In the genomic region with DNA sequence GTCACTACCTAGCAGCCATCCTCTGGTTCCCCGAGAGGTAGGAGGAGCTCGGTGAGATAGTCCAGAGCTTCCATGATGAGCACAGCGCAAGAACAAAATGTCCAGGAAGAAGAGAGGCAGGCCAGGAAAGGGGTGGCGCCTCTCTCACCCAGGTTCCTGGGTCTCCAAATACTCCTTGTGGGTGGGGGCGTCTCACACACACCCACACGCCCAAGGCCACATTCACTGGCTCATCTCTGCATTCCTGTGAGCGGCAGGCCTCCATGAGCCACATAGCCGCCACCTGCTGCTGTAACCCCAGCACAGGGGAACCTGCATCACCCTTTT, we compare ENCODE assay signal across 9 mouse cellular contexts. TPM values are rescaled to one million over a fixed set of nuclear protein-coding genes. Genes with fewer than 3 reads are reported as not detected.
A peak's percentile ranks its signal among the peaks of the same experiment; 100 is the strongest.
DNase-seq lines count a peak whose midpoint lies in the region; ATAC-seq lines count a peak whose summit lies in the region.
"Had no signal": no experiment of that assay in that cellular context is flagged by ENCODE, and none has a peak within 500 bp of the region (broad histone marks: within the 10 kb centered on the region; RNA-seq: fewer than 3 reads in every experiment).

No protein-coding gene starts in this region.

- peak; percentile 30; the same call in 1 of the 2 replicates for ATAC-seq in kidney, embryonic 14.5 days (ENCODE audit: low FRiP score, low TSS enrichment)
- ATAC-seq in embryonic facial prominence, embryonic 11.5 days (replicated peaks; ENCODE audit: insufficient number of reproducible peaks, low FRiP score, low TSS enrichment, low read depth), result peak; percentile 40
- peak; percentile 9; the same call in 1 of the 2 replicates for ATAC-seq in hindbrain, embryonic 14.5 days (ENCODE audit: low FRiP score)
- ATAC-seq in midbrain, embryonic 16.5 days, result peak; percentile 15

- H3K9ac ChIP-seq in kidney, embryonic 14.5 days (ENCODE audit: low read depth, low read length), result 0 out of 2 replicates have a peak overlapping the region, but pooled peaks have one; percentile 55
- H3K9ac ChIP-seq in embryonic facial prominence, embryonic 11.5 days (replicated peaks; ENCODE audit: low read length), result peak overlapping the region; percentile 52
- peak overlapping the region; percentile 80 for H3K9ac ChIP-seq in hindbrain, embryonic 14.5 days
- peak overlapping the region; percentile 84 for H3K9ac ChIP-seq in midbrain, embryonic 16.5 days (ENCODE audit: low read depth, low read length)

- no peaks in the 10 kb centered on the region for H3K9me3 ChIP-seq in kidney, embryonic 14.5 days (ENCODE audit: control insufficient read depth, low read length)
- no peaks in the 10 kb centered on the region for H3K9me3 ChIP-seq in embryonic facial prominence, embryonic 11.5 days (replicated peaks; ENCODE audit: control insufficient read depth, low read length)
- no peaks in the 10 kb centered on the region for H3K9me3 ChIP-seq in hindbrain, embryonic 14.5 days (ENCODE audit: control insufficient read depth, low read length)
- no peaks in the 10 kb centered on the region for H3K9me3 ChIP-seq in midbrain, embryonic 16.5 days (replicated peaks; ENCODE audit: control insufficient read depth, low read length, poor library complexity, severe bottlenecking)

- DNase-seq in kidney, postnatal 4 days, result no peak
- no peak for DNase-seq in embryonic facial prominence, embryonic 11.5 days (ENCODE audit: low spot score)
- no peak for DNase-seq in hindbrain, embryonic 14.5 days (ENCODE audit: low spot score)
- DNase-seq in embryo, embryonic 10.5 days (ENCODE audit: low spot score), result no peak
- no peak for DNase-seq in left cerebral cortex, adult 11 months (ENCODE audit: low spot score)
- DNase-seq in adipocyte (ENCODE audit: low spot score), result no peak

- peak overlapping the region; percentile 100 for H3K4me2 ChIP-seq in kidney, embryonic 14.5 days (replicated peaks; ENCODE audit: low read depth, low read length)
- peak overlapping the region; percentile 99 for H3K4me2 ChIP-seq in embryonic facial prominence, embryonic 11.5 days (ENCODE audit: low read depth, low read length)
- peak overlapping the region; percentile 87 for H3K4me2 ChIP-seq in hindbrain, embryonic 14.5 days (replicated peaks)
- H3K4me2 ChIP-seq in midbrain, embryonic 16.5 days (ENCODE audit: low read length), result peak overlapping the region; percentile 79

- 15% methylated on average over 8 of the region's 8 CpGs for WGBS in kidney, embryonic 14.5 days
- WGBS in embryonic facial prominence, embryonic 11.5 days, result 9% methylated on average over 8 of the region's 8 CpGs
- WGBS in hindbrain, embryonic 14.5 days, result 17% methylated on average over 8 of the region's 8 CpGs
- WGBS in midbrain, embryonic 16.5 days, result 7% methylated on average over 8 of the region's 8 CpGs

- H3K27me3 ChIP-seq in kidney, embryonic 14.5 days (ENCODE audit: control insufficient read depth, insufficient read depth, low read length), result peaks cover 31% of the 10 kb centered on the region
- H3K27me3 ChIP-seq in embryonic facial prominence, embryonic 11.5 days (ENCODE audit: control insufficient read depth, insufficient read depth, low read length), result peaks cover 24% of the 10 kb centered on the region
- H3K27me3 ChIP-seq in hindbrain, embryonic 14.5 days (ENCODE audit: control insufficient read depth, insufficient read depth, low read length), result no peaks in the 10 kb centered on the region; the same call in 1 of the 2 replicates
- no peaks in the 10 kb centered on the region for H3K27me3 ChIP-seq in midbrain, embryonic 16.5 days (ENCODE audit: control insufficient read depth, insufficient read depth, low read depth, low read length)

- no peak overlapping the region for H3K27ac ChIP-seq in kidney, embryonic 14.5 days (ENCODE audit: low read depth, low read length)
- no peak overlapping the region for H3K27ac ChIP-seq in embryonic facial prominence, embryonic 11.5 days (replicated peaks; ENCODE audit: low read depth, low read length)
- H3K27ac ChIP-seq in hindbrain, embryonic 14.5 days, result peak overlapping the region; percentile 89
- H3K27ac ChIP-seq in midbrain, embryonic 16.5 days (ENCODE audit: low read length), result peak overlapping the region; percentile 91
- H3K27ac ChIP-seq: macrophage had no signal

- H3K4me1 ChIP-seq in kidney, embryonic 14.5 days (ENCODE audit: control insufficient read depth, insufficient read depth, low read length), result no peaks in the 10 kb centered on the region
- no peaks in the 10 kb centered on the region; the same call in 1 of the 2 replicates for H3K4me1 ChIP-seq in embryonic facial prominence, embryonic 11.5 days (ENCODE audit: control insufficient read depth, insufficient read depth, low read length)
- H3K4me1 ChIP-seq in hindbrain, embryonic 14.5 days (replicated peaks; ENCODE audit: control insufficient read depth, insufficient read depth, low read length), result peaks cover 24% of the 10 kb centered on the region
- H3K4me1 ChIP-seq in midbrain, embryonic 16.5 days (ENCODE audit: control insufficient read depth, insufficient read depth, low read length), result peaks cover 25% of the 10 kb centered on the region

- H3K36me3 ChIP-seq in kidney, embryonic 14.5 days (ENCODE audit: control insufficient read depth, insufficient read depth, low read length), result no peaks in the 10 kb centered on the region
- H3K36me3 ChIP-seq in embryonic facial prominence, embryonic 11.5 days (replicated peaks; ENCODE audit: control insufficient read depth, insufficient read depth, low read depth, low read length), result no peaks in the 10 kb centered on the region
- H3K36me3 ChIP-seq in hindbrain, embryonic 14.5 days (replicated peaks; ENCODE audit: control insufficient read depth, insufficient read depth), result no peaks in the 10 kb centered on the region
- no peaks in the 10 kb centered on the region for H3K36me3 ChIP-seq in midbrain, embryonic 16.5 days (ENCODE audit: control insufficient read depth, insufficient read depth, low read length)

- peak overlapping the region; percentile 59 for H3K4me3 ChIP-seq in kidney, embryonic 14.5 days (ENCODE audit: low read length)
- peak overlapping the region; percentile 60 for H3K4me3 ChIP-seq in embryonic facial prominence, embryonic 11.5 days (ENCODE audit: low read depth, low read length)
- peak overlapping the region; percentile 77 for H3K4me3 ChIP-seq in hindbrain, embryonic 14.5 days (replicated peaks; ENCODE audit: low read length)
- peak overlapping the region; percentile 78 for H3K4me3 ChIP-seq in midbrain, embryonic 16.5 days (ENCODE audit: low read depth, low read length)

RNA-seq across cellular contexts. Expression of gene Tunar, which starts 2.4 kb away (rescaled TPM):
- polyA plus RNA-seq in kidney, embryonic 14.5 days (2014; fragmentation: Nextera tagmentation; extraction: Ambion mirVana), result 0.09 and 0.10 TPM in 2 replicates
- polyA plus RNA-seq in embryonic facial prominence, embryonic 11.5 days (2014; fragmentation: Nextera tagmentation; extraction: Ambion mirVana), result 0.46 and 0.57 TPM in 2 replicates
- 20.3 and 25.9 TPM in 2 replicates for polyA plus RNA-seq in hindbrain, embryonic 14.5 days (2014; fragmentation: Nextera tagmentation; extraction: Ambion mirVana)
- polyA plus RNA-seq in midbrain, embryonic 16.5 days (2015; fragmentation: Nextera tagmentation; extraction: Ambion mirVana), result 19.7 and 23.4 TPM in 2 replicates
- polyA plus RNA-seq: macrophage had no signal

Comparison
In these comparisons a context has a peak if more than half of its experiments do, and no peak if none do; other contexts are left out.
1. H3K27ac ChIP-seq: peak in hindbrain, embryonic 14.5 days (single experiment) and midbrain, embryonic 16.5 days (single experiment); none in kidney, embryonic 14.5 days (single experiment) and embryonic facial prominence, embryonic 11.5 days (single experiment).
2. RNA of gene Tunar, which starts 2.4 kb away (polyA plus RNA-seq): 19.7 to 23.4 TPM in midbrain, embryonic 16.5 days and 20.3 to 25.9 TPM in hindbrain, embryonic 14.5 days; 0.46 to 0.57 TPM in embryonic facial prominence, embryonic 11.5 days and 0.09 to 0.10 TPM in kidney, embryonic 14.5 days; every median in the first group is over 10 times any median in the second.
3. Peak in every context shown above with its lines, with median percentiles within 50 percentile points of each other: ATAC-seq, H3K4me2 ChIP-seq, H3K4me3 ChIP-seq and H3K9ac ChIP-seq.